Comparison of ENCODE assay signal across 16 mouse cellular contexts in the genomic region with DNA sequence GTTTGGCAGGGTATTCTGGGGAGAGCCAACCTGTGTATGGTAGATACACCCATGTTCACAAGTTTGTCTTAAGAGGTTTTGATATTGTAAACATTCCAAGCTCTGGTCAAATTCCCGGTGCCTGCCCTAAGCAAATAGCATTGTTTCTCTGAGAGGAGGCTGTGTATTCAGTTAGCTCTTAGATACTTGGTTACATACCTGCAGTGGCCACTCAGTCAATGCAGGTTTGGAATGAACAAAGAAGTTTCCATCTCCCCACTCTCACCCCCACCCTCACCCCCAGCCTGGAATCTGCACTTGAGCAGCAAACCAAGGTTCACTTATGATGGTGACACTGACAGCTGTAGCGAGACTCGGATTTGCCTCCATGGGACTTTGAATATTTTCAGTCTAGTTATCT.
"Had no signal": no experiment of that assay in that cellular context is flagged by ENCODE, and none has a peak within 500 bp of the region (broad histone marks: within the 10 kb centered on the region; RNA-seq: fewer than 3 reads in every experiment).

No protein-coding gene starts in this region.

- H3K4me3 ChIP-seq: intestine, embryonic 15.5 days; limb, embryonic 10.5 days; limb, embryonic 13.5 days; liver, embryonic 13.5 days had no signal

- H3K27ac ChIP-seq: intestine, embryonic 15.5 days; limb, embryonic 10.5 days; limb, embryonic 13.5 days; liver, embryonic 13.5 days had no signal

- DNase-seq: kidney, adult 11 months; kidney, adult 9 months; kidney, postnatal 14 days; kidney, postnatal 4 days; liver, embryonic 13.5 days; midbrain, embryonic 14.5 days; right cerebral cortex, postnatal 14 days; right cerebral cortex, postnatal 4 days; thymus, adult 2 months; thymus, postnatal 14 days; thymus, postnatal 4 days had no signal

- H3K27me3 ChIP-seq: intestine, embryonic 15.5 days; limb, embryonic 13.5 days; liver, embryonic 13.5 days had no signal

- H3K9ac ChIP-seq: intestine, embryonic 15.5 days; limb, embryonic 13.5 days; liver, embryonic 13.5 days had no signal

- H3K9me3 ChIP-seq: intestine, embryonic 15.5 days; limb, embryonic 10.5 days; limb, embryonic 13.5 days; liver, embryonic 13.5 days had no signal

- H3K4me2 ChIP-seq: intestine, embryonic 15.5 days; limb, embryonic 13.5 days; liver, embryonic 13.5 days; midbrain, embryonic 11.5 days had no signal

- H3K36me3 ChIP-seq: intestine, embryonic 15.5 days; limb, embryonic 10.5 days; limb, embryonic 13.5 days; liver, embryonic 13.5 days had no signal

- H3K4me1 ChIP-seq: intestine, embryonic 15.5 days; limb, embryonic 10.5 days; liver, embryonic 13.5 days had no signal

- ATAC-seq: hindbrain, embryonic 16.5 days; intestine, embryonic 15.5 days had no signal
